Mouse (Mus musculus): ENCODE measurements around the gene Snx4. TPM values are rescaled to one million over a fixed set of nuclear protein-coding genes. Genes with fewer than 3 reads are reported as not detected.

The Snx4 gene
- total RNA-seq, 2 experiments from 2014 or later: 34.6 to 37.1 TPM

- no peak for DNase-seq (ENCODE audit: extremely low spot score in 1 of 2, low spot score in 1 of 2)
Observed at GRCm38 (mm10) chr16:33338492-33338891, 87.2 kb downstream of the Snx4 start.

GRCm38 (mm10) chr16:33339476-33339875, 88.2 kb downstream of the Snx4 start:
- DNase-seq (ENCODE audit: extremely low spot score in 1 of 2, low spot score in 1 of 2): no peak

GRCm38 (mm10) chr16:33342356-33342755, 91.1 kb downstream of the Snx4 start:
- DNase-seq (ENCODE audit: extremely low spot score in 1 of 2, low spot score in 1 of 2): no peak

GRCm38 (mm10) chr16:33343106-33343505, 91.9 kb downstream of the Snx4 start:
- no peak for DNase-seq (ENCODE audit: extremely low spot score in 1 of 2, low spot score in 1 of 2)

- DNase-seq (ENCODE audit: extremely low spot score in 1 of 2, low spot score in 1 of 2): no peak
Observed at GRCm38 (mm10) chr16:33343601-33344000, 92.4 kb downstream of the Snx4 start.

GRCm38 (mm10) chr16:33344379-33344778, 93.1 kb downstream of the Snx4 start:
- DNase-seq (ENCODE audit: extremely low spot score in 1 of 2, low spot score in 1 of 2): peak in 1 of 2 experiments; percentile 28

- no peak for DNase-seq (ENCODE audit: extremely low spot score in 1 of 2, low spot score in 1 of 2)
Observed at GRCm38 (mm10) chr16:33344875-33345274, 93.6 kb downstream of the Snx4 start.

GRCm38 (mm10) chr16:33346376-33346775, 95.1 kb downstream of the Snx4 start:
- DNase-seq (ENCODE audit: extremely low spot score in 1 of 2, low spot score in 1 of 2): no peak

GRCm38 (mm10) chr16:33347134-33347533, 95.9 kb downstream of the Snx4 start:
- DNase-seq (ENCODE audit: extremely low spot score in 1 of 2, low spot score in 1 of 2): no peak

Other genes with a start within 250 kb of the Snx4 start
- gene Iqcg, start 195.2 kb upstream of the Snx4 start, total RNA-seq (2021): 1 to 10 TPM; 3.3 to 4.0 TPM
- gene Rpl35a, start 195.0 kb upstream of the Snx4 start, total RNA-seq (2021): 100 to 1,000 TPM; 262 to 293 TPM
- 10 to 100 TPM; 16.5 to 18.1 TPM for gene Lmln, start 188.9 kb upstream of the Snx4 start, total RNA-seq (2021)
- gene Osbpl11, start 66.4 kb upstream of the Snx4 start, total RNA-seq (2021): 10 to 100 TPM; 19.3 to 19.6 TPM
- 100 to 1,000 TPM; 132 to 139 TPM for gene Zfp148, start 129.4 kb downstream of the Snx4 start, total RNA-seq (2021)